Mouse (Mus musculus): ENCODE data around the gene Acad9.

The Acad9 gene

DNA sequence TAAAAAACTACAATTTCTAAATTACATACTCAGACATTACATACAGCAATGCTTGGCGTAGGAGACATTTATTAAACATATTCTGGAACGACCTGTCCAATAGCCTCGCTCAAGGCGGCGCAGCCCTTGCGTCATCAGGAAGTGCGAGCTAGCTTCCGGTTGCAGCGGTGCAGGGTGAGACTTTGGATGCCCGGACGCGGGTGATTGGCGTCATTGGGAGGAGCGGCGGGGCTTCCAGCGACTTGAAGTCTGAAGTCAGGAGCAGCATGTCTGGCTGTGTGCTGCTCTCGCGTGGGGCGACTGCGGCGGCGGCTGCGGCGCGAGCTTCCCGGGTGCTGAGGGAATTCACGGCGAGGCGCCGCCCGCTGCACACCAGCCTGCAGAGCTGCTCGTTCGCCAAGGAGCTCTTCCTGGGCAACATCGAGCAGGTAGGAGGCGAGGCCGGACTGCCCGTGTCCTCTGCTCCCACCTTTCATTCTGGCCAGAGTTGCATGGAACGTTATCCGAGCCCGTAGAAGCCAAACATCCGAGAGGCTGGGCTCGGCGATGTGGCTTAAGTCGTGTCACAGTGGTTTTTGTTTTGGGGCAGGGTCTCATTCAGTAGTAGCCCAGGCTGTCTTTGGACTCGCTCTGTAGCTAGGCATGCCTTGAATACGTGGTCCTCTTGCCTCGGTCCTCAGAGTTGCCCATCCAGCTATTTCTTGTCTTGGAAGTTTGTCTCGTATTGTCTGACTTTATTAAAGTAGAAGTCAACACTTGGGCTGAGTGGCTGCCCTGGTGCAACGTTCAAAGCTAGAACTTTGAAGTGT is at the start of gene Acad9:
Acad9 (plus strand) TSS at position 137 of the 809 bp plus-strand sequence.
- peak; percentile 94 to 95 for DNase-seq

- DNase-seq: no peak
Observed at GRCm38 (mm10) chr3:36025732-36026131, 40.0 kb upstream of the Acad9 start.

- DNase-seq: no peak
Observed at GRCm38 (mm10) chr3:36029993-36030392, 35.8 kb upstream of the Acad9 start.

DNA sequence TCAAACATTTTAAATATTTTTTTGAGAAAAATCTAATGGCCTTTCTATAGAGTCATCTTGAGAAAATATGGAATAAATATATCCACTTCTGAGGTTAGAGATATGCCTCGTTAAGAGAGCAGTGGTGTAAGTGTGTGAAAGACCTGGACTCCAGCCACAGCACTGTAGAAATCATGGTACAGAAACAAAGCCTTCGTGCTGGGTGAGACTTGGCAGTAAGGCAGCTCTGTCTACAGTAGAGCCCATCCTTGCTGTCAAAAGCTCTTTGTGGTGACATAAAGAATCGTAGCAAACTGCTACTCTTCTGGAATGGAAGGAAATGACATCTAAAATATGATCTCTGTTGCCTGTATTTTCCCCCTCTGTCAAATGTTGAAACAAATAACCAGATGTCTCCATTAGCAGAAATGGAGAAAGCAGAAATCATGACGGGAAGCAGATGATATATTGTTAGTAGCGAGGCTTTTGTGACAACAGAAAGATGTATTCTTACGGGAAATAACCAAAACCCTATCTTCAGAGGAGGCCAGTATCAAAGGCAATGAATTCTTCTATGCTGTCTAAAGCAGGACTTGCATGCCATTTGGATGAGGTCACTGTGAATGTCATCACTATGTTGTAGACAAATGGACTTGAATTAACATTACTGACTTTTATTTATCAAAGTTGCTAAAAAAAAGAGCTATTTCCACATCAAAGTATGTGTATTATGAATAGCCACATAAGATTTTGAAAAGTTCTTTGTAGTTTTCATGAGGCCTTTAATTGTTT is 33.9 kb upstream of the Acad9 start:
- no peak for DNase-seq

- no peak for DNase-seq
Observed at GRCm38 (mm10) chr3:36044520-36044919, 21.3 kb upstream of the Acad9 start.

- no peak for DNase-seq
Observed at GRCm38 (mm10) chr3:36045086-36045485, 20.7 kb upstream of the Acad9 start.

DNA sequence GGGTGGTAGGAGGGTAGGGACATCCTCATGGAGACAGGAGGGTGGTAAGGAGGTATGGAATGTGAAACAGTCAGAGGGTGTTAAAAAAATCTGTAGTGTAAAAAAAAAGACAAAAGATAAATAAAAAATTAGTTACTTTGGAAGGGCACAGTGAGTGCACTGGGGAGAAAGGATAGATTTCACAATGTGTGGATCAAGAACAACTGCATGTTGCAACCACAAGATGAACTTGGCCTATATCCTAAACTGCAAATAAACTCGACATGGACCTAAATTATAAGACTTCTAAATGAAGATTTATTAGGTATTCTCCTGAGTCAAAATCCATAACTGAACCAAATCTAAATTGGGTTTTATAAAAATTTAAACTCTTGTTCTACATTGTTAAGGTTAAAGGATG is 16.7 kb upstream of the Acad9 start:
- DNase-seq: no peak

DNA sequence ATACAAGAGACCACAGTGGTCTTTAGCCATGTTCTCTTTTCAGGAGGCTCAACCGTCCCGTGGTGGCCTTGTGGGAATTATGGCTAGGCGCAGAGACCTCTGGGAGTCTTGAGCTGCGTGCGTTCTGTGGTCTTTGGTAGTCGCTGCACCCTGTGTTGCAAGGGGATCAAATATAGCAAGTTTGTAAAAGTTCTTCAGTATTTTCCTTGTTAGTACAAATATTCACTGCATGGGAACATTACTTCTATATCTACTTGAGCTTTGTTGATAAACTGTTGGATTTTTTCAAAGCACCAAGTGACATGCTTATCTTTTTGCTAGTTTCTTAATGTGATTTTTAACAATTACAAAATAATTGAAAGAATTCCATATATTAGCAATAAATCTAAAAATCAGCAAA is 12.3 kb upstream of the Acad9 start, which contains the start of gene Ccdc144b:
Ccdc144b (minus strand) TSS at position 101 of the 400 bp plus-strand sequence.
- no peak for DNase-seq

GRCm38 (mm10) chr3:36060096-36060850 is 5.5 kb upstream of the Acad9 start:
- DNase-seq: peak; percentile 59 to 60

GRCm38 (mm10) chr3:36064592-36065061 is 1.2 kb upstream of the Acad9 start:
- DNase-seq: no peak

GRCm38 (mm10) chr3:36065166-36065565 is 613 bp upstream of the Acad9 start:
- DNase-seq: no peak

DNA sequence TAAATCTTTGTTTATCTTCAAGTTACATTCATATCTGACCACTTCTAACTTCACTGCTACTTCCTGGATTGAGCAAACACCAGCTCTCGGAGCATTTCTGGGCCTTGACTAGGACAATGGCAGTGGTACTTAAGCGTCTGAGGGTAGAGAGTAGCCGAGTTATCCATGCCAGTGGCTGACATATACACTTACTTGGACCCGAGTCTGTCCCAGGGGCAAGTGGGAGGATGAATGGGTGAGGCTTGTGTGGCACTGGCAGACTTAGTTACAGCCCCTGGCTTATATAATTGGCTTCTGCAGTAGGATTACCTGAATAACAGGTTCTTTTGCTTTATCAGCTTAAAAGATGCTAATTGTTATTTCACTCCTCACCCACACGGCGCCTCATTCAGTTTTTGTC is 2.0 kb downstream of the Acad9 start:
- DNase-seq: peak in 1 of 2 experiments; percentile 6

DNA sequence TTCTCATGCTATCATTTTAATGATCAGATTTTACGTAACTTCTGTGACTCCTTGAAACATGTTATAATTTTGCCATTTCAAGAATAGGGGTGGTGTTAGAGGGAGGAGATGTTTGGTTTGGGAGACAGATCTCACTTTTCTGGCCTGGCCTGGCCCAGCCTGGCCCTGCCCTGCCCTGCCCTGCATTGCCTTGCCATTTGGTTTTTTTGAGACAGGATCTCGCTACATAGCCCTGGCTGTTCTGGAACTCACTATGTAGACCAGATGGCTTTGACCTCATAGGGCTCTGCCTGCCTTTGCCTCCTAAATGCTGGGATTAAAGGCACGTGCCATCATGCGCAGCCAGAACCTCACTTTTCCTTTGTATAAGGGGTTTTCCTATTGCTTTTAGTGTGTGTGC is 4.7 kb downstream of the Acad9 start:
- no peak for DNase-seq

- DNase-seq: no peak
Observed at GRCm38 (mm10) chr3:36071047-36071446, 5.3 kb downstream of the Acad9 start.

GRCm38 (mm10) chr3:36074231-36074630 is 8.5 kb downstream of the Acad9 start:
- DNase-seq: no peak

GRCm38 (mm10) chr3:36075466-36075865 is 9.7 kb downstream of the Acad9 start:
- no peak for DNase-seq

- no peak for DNase-seq
Observed at GRCm38 (mm10) chr3:36077386-36077785, 11.6 kb downstream of the Acad9 start.

DNA sequence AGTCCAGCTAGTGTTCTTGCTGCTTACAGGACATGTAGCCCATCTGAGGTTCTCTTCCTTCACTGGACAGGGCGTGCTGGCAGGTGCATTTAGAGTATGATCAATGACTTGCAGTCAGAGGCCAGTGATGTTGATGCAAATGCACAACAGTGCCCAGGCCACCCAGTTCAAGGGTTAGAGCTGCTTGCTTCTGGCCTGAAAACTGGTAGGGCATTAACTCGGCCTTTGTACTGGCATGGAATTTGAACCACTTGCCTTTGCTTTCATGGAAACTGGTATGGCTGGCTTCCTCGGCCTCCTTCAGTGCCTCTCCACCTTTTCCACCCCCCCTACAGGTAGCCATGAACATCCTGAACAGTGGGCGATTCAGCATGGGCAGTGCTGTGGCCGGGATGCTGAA is 14.1 kb downstream of the Acad9 start:
- DNase-seq: no peak

DNA sequence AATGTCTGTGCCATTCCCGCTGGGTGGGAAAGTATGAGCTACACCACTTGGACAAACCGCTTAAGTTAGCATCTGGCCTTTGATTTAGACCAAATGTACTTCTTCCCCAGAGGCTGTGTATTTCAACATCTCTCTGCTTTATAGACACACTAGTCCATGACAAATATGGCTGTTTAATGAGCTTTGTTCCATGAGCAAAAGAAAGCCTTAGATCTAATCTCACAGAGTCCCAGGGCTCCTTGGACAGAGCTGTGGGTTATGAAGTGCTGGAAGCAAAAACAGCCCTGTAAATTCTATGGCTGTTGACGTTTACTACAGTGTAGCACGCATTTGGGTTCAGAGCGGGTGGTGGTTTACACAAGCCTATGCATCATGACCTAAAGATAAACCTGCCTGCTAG is 15.0 kb downstream of the Acad9 start:
- DNase-seq: no peak

- DNase-seq: no peak
Observed at GRCm38 (mm10) chr3:36082843-36083242, 17.1 kb downstream of the Acad9 start.

- DNase-seq: no peak
Observed at GRCm38 (mm10) chr3:36083381-36083780, 17.6 kb downstream of the Acad9 start.

DNA sequence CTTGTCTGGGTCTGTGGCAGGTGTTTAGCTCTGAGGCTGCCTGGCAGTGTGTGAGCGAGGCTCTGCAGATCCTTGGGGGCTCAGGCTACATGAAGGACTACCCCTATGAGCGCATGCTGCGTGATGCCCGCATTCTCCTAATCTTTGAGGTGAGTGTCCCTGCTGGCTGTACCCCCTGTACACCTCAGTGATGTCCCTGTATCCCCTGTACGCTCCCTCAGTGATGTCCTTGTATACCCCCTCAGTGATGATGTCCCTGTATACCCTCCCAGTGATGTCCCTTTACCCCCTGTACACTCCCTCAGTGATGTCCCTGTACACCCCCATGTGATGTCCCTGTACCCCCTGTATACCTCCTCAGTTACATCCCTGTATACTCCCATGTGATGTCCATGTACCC is 19.6 kb downstream of the Acad9 start:
- no peak for DNase-seq

DNA sequence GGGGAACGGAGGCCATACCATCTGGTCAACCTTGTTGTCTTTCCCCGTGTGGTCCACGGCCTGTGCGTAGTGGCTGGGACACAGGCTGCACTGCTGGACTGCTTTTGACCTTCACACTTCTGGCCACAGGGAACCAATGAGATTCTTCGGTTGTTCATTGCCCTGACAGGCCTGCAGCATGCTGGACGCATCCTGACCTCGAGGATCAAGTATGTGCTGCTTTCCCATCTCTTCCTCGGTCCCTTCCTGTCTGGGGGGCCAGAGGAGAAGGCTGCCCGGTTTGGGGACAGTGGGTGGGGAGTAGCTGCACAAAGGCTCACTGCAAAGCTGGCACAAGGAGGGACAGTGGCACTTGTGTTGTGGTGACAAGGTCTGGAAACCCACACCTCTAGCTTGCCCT is 21.8 kb downstream of the Acad9 start:
- DNase-seq: no peak
